Mouse (Mus musculus): Measurements from ENCODE around the gene Tpsab1. TPM values are rescaled to one million over a fixed set of nuclear protein-coding genes. Genes with fewer than 3 reads are reported as not detected.

Tpsab1 gene
- total RNA-seq, 1 experiment from 2014 or later, result not detected

Other genes with a start within 250 kb of the Tpsab1 start
- 17.4 and 19.6 TPM in 2 replicates for gene Telo2, start 229.6 kb downstream of the Tpsab1 start, total RNA-seq (2017)
- not detected in 2 replicates for gene Ptx4, start 224.8 kb downstream of the Tpsab1 start, total RNA-seq (2017)
- gene Clcn7, start 212.2 kb downstream of the Tpsab1 start, total RNA-seq (2017), result 21.5 and 25.0 TPM in 2 replicates
- 0.12 TPM in 1 of 2 replicates, not detected in the other for gene Ccdc154, start 183.1 kb downstream of the Tpsab1 start, total RNA-seq (2017)
- not detected in 2 replicates for gene Gm38655, start 170.1 kb downstream of the Tpsab1 start, total RNA-seq (2017)
- 6.8 TPM in 2 replicates for gene BC003965, start 161.0 kb downstream of the Tpsab1 start, total RNA-seq (2017)
- 20.4 and 23.8 TPM in 2 replicates for gene Unkl, start 157.2 kb downstream of the Tpsab1 start, total RNA-seq (2017)
- 14.4 and 19.4 TPM in 2 replicates for gene Gnptg, start 105.4 kb downstream of the Tpsab1 start, total RNA-seq (2017)
- gene Tsr3, start 105.4 kb downstream of the Tpsab1 start, total RNA-seq (2017), result 19.8 and 20.5 TPM in 2 replicates
- gene Baiap3, start 89.2 kb downstream of the Tpsab1 start, total RNA-seq (2017), result 5.4 and 7.8 TPM in 2 replicates
- 303 and 329 TPM in 2 replicates for gene Ube2i, start 70.9 kb downstream of the Tpsab1 start, total RNA-seq (2017)
- gene Prss34, start 47.2 kb downstream of the Tpsab1 start, total RNA-seq (2017), result 0.58 TPM in 1 of 2 replicates, not detected in the other
- not detected in 2 replicates for gene Prss28, start 36.9 kb downstream of the Tpsab1 start, total RNA-seq (2017)
- gene Prss29, start 26.9 kb downstream of the Tpsab1 start, total RNA-seq (2017), result not detected in 2 replicates
- gene Tpsb2, start 20.7 kb upstream of the Tpsab1 start, total RNA-seq (2017), result not detected in 2 replicates
- not detected in 2 replicates for gene Tpsg1, start 23.7 kb upstream of the Tpsab1 start, total RNA-seq (2017)
- gene Cacna1h, start 88.2 kb upstream of the Tpsab1 start, total RNA-seq (2017), result 1.5 and 4.3 TPM in 2 replicates
- gene Tekt4, start 109.1 kb upstream of the Tpsab1 start, total RNA-seq (2017), result not detected in 2 replicates
- not detected in 2 replicates for gene Sstr5, start 151.7 kb upstream of the Tpsab1 start, total RNA-seq (2017)
- not detected in 2 replicates for gene Sox8, start 225.1 kb upstream of the Tpsab1 start, total RNA-seq (2017)
- gene Lmf1, start 233.5 kb upstream of the Tpsab1 start, total RNA-seq (2017), result 10.9 and 11.8 TPM in 2 replicates

All from neutrophil, adult 5-6 weeks (primary cell).